9 mouse cellular contexts compared by ENCODE assay signal in genomic region chr1:132844088-132844804, GRCm38 (mm10). TPM values are rescaled to one million over a fixed set of nuclear protein-coding genes. Genes with fewer than 3 reads are reported as not detected.
DNase-seq lines count a peak whose midpoint lies in the region; ATAC-seq lines count a peak whose summit lies in the region.
"Had no signal": no experiment of that assay in that cellular context is flagged by ENCODE, and none has a peak within 500 bp of the region (broad histone marks: within the 10 kb centered on the region; RNA-seq: fewer than 3 reads in every experiment).

No protein-coding gene starts in this region.

- H3K9ac ChIP-seq in forebrain, embryonic 14.5 days (ENCODE audit: low read length) = no peak overlapping the region
- H3K9ac ChIP-seq in forebrain, embryonic 15.5 days (replicated peaks) = no peak overlapping the region
- H3K9ac ChIP-seq in heart, embryonic 13.5 days = no peak overlapping the region

- no peaks in the 10 kb centered on the region for H3K36me3 ChIP-seq in forebrain, embryonic 14.5 days (ENCODE audit: control insufficient read depth, insufficient read depth, low read length)
- no peaks in the 10 kb centered on the region for H3K36me3 ChIP-seq in forebrain, embryonic 15.5 days
- H3K36me3 ChIP-seq in heart, embryonic 13.5 days = no peaks in the 10 kb centered on the region

- no peak overlapping the region for H3K27ac ChIP-seq in forebrain, embryonic 14.5 days (ENCODE audit: low read depth, low read length)
- no peak overlapping the region for H3K27ac ChIP-seq in forebrain, embryonic 15.5 days (replicated peaks)
- 0 out of 2 replicates have a peak overlapping the region, but pooled peaks have one; percentile 24 for H3K27ac ChIP-seq in heart, embryonic 13.5 days (replicated peaks)

- ATAC-seq in forebrain, embryonic 14.5 days = peak; percentile 42
- no peak for ATAC-seq in forebrain, embryonic 15.5 days (replicated peaks)
- peak; percentile 26; the same call in 1 of the 2 replicates for ATAC-seq in heart, embryonic 13.5 days (ENCODE audit: extremely low read depth, insufficient number of reproducible peaks, low FRiP score, low TSS enrichment)
- ATAC-seq in monocyte, adult 5-6 weeks (replicated peaks; ENCODE audit: insufficient number of reproducible peaks, low FRiP score, low TSS enrichment, poor library complexity, severe bottlenecking) = no peak

- peak; percentile 55 for DNase-seq in forebrain, embryonic 14.5 days (ENCODE audit: low spot score)
- DNase-seq in retina, postnatal 1 day = peak; percentile 14
- DNase-seq in retina, embryonic 14.5 days (ENCODE audit: low spot score) = no peak
- DNase-seq in lung, postnatal 14 days = peak; percentile 65
- DNase-seq in thymus, postnatal 36 days = no peak

- H3K9me3 ChIP-seq in forebrain, embryonic 14.5 days (replicated peaks; ENCODE audit: control insufficient read depth, low read length) = 0 out of 2 replicates have a peak, but pooled peaks cover 5% of the 10 kb centered on the region
- no peaks in the 10 kb centered on the region for H3K9me3 ChIP-seq in forebrain, embryonic 15.5 days
- peaks cover 10% of the 10 kb centered on the region; the same call in 1 of the 2 replicates for H3K9me3 ChIP-seq in heart, embryonic 13.5 days

- H3K4me1 ChIP-seq in forebrain, embryonic 14.5 days (ENCODE audit: control insufficient read depth, insufficient read depth, low read length) = no peaks in the 10 kb centered on the region
- peaks cover 3% of the 10 kb centered on the region; the same call in 1 of the 2 replicates for H3K4me1 ChIP-seq in forebrain, embryonic 15.5 days
- H3K4me1 ChIP-seq in heart, embryonic 13.5 days = peaks cover 16% of the 10 kb centered on the region

- no peak overlapping the region for H3K4me2 ChIP-seq in forebrain, embryonic 14.5 days (ENCODE audit: low read length)
- H3K4me2 ChIP-seq in forebrain, embryonic 15.5 days (replicated peaks) = no peak overlapping the region
- H3K4me2 ChIP-seq in heart, embryonic 13.5 days = no peak overlapping the region

- 78% methylated on average over 20 of the region's 20 CpGs for WGBS in forebrain, embryonic 14.5 days
- WGBS in forebrain, embryonic 15.5 days = 74% methylated on average over 20 of the region's 20 CpGs
- WGBS in heart, embryonic 13.5 days = 69% methylated on average over 20 of the region's 20 CpGs

- no peak overlapping the region for H3K4me3 ChIP-seq in forebrain, embryonic 14.5 days (ENCODE audit: low read depth, low read length)
- H3K4me3 ChIP-seq in forebrain, embryonic 15.5 days = no peak overlapping the region
- H3K4me3 ChIP-seq in heart, embryonic 13.5 days = no peak overlapping the region

- no peaks in the 10 kb centered on the region for H3K27me3 ChIP-seq in forebrain, embryonic 14.5 days (replicated peaks; ENCODE audit: control insufficient read depth, insufficient read depth, low read length)
- no peaks in the 10 kb centered on the region for H3K27me3 ChIP-seq in forebrain, embryonic 15.5 days
- H3K27me3 ChIP-seq in heart, embryonic 13.5 days (replicated peaks) = no peaks in the 10 kb centered on the region

RNA-seq across cellular contexts. Expression of gene Lrrn2, which starts 35.8 kb away (rescaled TPM):
- 25.2 and 35.3 TPM in 2 replicates for polyA plus RNA-seq in forebrain, embryonic 14.5 days (2014; fragmentation: Nextera tagmentation; extraction: Ambion mirVana)
- polyA plus RNA-seq in forebrain, embryonic 15.5 days (2015; fragmentation: Nextera tagmentation; extraction: Ambion mirVana) = 47.8 and 50.3 TPM in 2 replicates
- 8.2 and 8.7 TPM in 2 replicates for polyA plus RNA-seq in heart, embryonic 13.5 days (2015; fragmentation: Nextera tagmentation; extraction: Ambion mirVana)
- total RNA-seq in monocyte, adult 5-6 weeks (2017) = not detected in 3 replicates
- total RNA-seq: hematopoietic stem cell, adult 5-6 weeks had no signal

Comparison
In these comparisons a context has a peak if more than half of its experiments do, and no peak if none do; other contexts are left out.
1. ATAC-seq: peak in forebrain, embryonic 14.5 days (single experiment) and heart, embryonic 13.5 days (single experiment); none in forebrain, embryonic 15.5 days (single experiment) and monocyte, adult 5-6 weeks (single experiment).
2. DNase-seq: peak in forebrain, embryonic 14.5 days (single experiment), retina, postnatal 1 day (single experiment) and lung, postnatal 14 days (single experiment); none in retina, embryonic 14.5 days (single experiment) and thymus, postnatal 36 days (0 of 2).